Mouse (Mus musculus) heart, embryonic 10.5 days (tissue): ENCODE measurements around the gene Rps18. TPM values are rescaled to one million over a fixed set of nuclear protein-coding genes. Genes with fewer than 3 reads are reported as not detected.

Source experiments
- DNase-seq: peaks from one replicate; pipeline ENCODE4 v3.0.0-alpha.2; 2017; ENCODE audit warnings: low spot score
- H3K27ac ChIP-seq: fragments of 300-500 bp; sonication (generic); 2 replicates; pipeline ENCODE4 v1.5.1; 2016; ENCODE audit warnings: mild to moderate bottlenecking
- H3K27me3 ChIP-seq: fragments of 300-500 bp; sonication (generic); 2 replicates; pipeline ENCODE4 v1.6.1; 2016; ENCODE audit warnings: mild to moderate bottlenecking; ENCODE audit not compliant: poor library complexity, insufficient read depth, severe bottlenecking
- H3K36me3 ChIP-seq: fragments of 300-500 bp; sonication (generic); 2 replicates; pipeline ENCODE4 v1.6.1; 2016; ENCODE audit warnings: mild to moderate bottlenecking, moderate library complexity
- H3K4me1 ChIP-seq: fragments of 300-500 bp; sonication (generic); 2 replicates; pipeline ENCODE4 v1.6.1; 2016; ENCODE audit warnings: mild to moderate bottlenecking
- H3K4me3 ChIP-seq: fragments of 300-500 bp; sonication (generic); 2 replicates; pipeline ENCODE4 v1.5.1; 2016; ENCODE audit warnings: mild to moderate bottlenecking, moderate library complexity
- H3K9me3 ChIP-seq: fragments of 300-500 bp; sonication (generic); 2 replicates; pipeline ENCODE4 v1.6.1; 2016; ENCODE audit warnings: mild to moderate bottlenecking, moderate library complexity
- WGBS: fragments of 180-500 bp; shearing (Covaris S2); methylation state at CpG from one replicate; pipeline ENCODE4 v1.1.7; 2016; 5-methylcytosine and 5-hydroxymethylcytosine counted together
- polyA plus RNA-seq: library from polyadenylated mRNA; unstranded; fragments of >200 nt; fragmentation: Nextera tagmentation; extraction: Ambion mirVana; gene quantifications from 2 replicates; pipeline ENCODE4 v1.2.1, GENCODE M21; 2016

Rps18 gene
- polyA plus RNA-seq, 1 experiment from 2014 or later: 1,297 TPM

DNA sequence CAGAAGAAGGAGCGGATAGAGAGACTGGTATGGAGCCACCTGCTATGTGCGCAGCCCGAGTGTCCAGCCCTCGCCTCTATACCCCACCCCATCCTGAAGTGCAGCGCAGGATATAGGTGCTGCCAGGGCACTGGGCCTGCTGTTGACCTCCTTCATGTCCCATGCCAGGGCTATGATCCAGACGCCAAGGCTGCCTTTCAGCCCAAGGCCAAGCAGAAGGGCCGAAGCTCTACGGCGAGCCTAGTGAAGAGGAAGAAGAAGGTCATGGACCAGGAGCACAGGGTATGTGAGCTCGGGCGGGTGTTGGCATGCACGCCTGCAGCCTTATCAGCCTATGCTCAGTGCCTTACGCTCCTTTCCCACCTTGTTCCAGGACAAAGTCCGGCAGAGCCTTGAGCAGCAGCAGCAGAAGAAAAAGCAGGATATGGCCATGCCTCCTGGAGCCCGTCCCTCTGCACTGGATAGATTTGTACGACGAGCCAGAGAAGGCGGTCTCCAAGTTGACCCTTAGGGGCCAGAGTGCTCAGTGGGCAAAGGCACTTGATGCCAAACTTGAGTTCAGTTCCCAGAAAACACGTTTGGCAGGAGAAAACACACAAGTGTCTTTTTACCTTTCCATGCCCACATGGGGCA lies 6.8 kb downstream of the Rps18 start:
- 90% methylated on average over 19 of the region's 19 CpGs for WGBS
- Histone ChIP-seq H3K4me3 (no peak overlapping the region), H3K27ac (no peak overlapping the region), H3K4me1 (peaks cover 39% of the 10 kb centered on the region), H3K36me3 (peaks cover 80% of the 10 kb centered on the region), H3K9me3 (no peaks in the 10 kb centered on the region), H3K27me3 (no peaks in the 10 kb centered on the region)
- no peak for DNase-seq

DNA sequence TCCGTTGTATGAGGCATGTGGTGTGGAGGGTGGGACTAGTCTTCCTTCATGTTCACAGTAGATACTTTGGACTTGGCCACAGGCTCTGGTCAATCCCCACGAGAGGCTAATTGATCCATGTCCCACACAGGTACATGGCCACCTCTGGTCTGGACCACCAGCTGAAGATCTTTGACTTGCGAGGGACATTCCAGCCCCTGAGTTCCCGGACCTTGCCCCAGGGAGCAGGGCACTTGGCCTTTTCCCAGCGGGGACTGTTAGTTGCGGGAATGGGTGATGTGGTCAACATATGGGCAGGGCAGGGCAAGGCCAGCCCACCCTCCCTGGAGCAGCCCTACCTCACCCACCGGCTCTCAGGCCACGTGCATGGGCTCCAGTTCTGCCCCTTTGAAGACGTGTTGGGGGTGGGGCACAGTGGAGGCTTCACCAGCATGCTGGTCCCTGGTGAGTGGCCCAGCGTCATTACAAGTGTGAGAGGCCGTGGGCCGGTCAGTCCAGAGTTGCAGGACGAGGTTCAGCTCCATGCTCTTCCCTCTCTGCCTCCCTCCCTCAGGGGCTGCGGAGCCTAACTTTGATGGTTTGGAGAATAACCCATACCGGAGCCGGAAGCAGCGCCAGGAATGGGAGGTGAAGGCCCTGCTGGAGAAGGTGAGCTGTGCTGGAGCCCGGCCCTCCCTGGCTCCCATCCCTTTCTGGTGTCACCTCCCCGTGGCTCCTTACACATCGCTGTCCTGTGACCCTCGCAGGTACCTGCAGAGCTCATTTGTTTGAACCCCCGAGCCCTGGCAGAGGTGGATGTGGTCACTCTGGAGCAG lies 7.5 kb downstream of the Rps18 start:
- Histone ChIP-seq H3K36me3 (peaks cover 79% of the 10 kb centered on the region), H3K27me3 (no peaks in the 10 kb centered on the region), H3K4me1 (peaks cover 32% of the 10 kb centered on the region), H3K4me3 (no peak overlapping the region; the same call in 1 of the 2 replicates), H3K9me3 (no peaks in the 10 kb centered on the region), H3K27ac (no peak overlapping the region; the same call in 1 of the 2 replicates)
- DNase-seq: no peak
- WGBS: 87% methylated on average over 22 of the region's 22 CpGs

DNA sequence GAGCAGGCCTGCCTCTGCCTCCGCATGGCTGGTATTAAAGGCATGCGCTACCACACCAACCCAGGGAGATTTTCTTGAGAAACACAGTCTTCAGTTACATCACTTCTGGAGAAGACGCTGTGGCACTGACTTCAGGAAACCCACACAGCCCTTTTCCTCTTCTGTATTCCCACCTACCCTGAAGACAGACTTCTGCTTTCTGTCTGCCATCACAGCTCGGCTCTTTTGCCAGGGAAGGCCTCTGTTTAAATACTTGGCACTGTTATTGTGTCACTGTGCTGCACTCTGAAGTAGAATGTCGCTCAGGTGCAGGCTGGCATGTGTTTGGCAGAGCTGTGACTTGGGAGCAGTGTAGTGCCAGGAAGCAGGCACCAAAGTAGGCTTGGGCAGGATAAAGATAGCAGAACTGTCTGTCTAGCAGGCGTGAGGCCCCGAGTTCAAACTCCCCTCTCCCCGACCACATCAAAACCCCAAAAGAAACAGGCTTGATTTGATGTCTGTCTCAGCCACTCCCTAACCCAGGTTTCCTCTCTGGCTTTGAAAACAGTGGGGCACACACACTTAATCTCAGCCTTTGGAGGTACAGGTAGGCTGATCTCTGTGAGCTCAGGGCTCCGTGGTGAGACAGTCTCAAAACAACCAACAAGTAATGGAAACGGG lies 8.2 kb downstream of the Rps18 start:
- Histone ChIP-seq H3K9me3 (no peaks in the 10 kb centered on the region), H3K27ac (no peak overlapping the region), H3K4me1 (peaks cover 25% of the 10 kb centered on the region), H3K36me3 (peaks cover 78% of the 10 kb centered on the region), H3K27me3 (no peaks in the 10 kb centered on the region), H3K4me3 (no peak overlapping the region)
- WGBS: 88% methylated on average over 10 of the region's 10 CpGs
- no peak for DNase-seq

DNA sequence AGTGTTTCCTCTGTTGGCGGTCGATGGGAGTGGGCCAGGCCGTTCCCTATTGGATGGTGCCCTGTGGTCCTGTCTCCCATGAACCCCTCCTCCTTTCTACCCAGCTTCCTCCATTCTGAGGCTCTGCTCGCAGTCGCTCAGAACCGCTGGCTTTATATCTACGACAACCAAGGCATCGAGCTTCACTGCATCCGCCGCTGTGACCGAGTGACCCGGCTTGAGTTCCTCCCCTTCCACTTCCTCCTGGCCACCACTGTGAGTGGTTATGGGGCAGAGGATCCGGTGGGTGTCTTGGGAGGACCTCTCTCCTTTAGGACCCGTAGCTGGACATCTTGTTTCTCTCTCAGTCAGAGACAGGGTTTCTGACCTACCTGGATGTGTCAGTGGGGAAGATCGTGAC lies 12.3 kb downstream of the Rps18 start:
- WGBS: 90% methylated on average over 15 of the region's 15 CpGs
- Histone ChIP-seq H3K36me3 (peaks cover 65% of the 10 kb centered on the region), H3K9me3 (no peaks in the 10 kb centered on the region), H3K4me3 (0 out of 2 replicates have a peak overlapping the region, but pooled peaks have one; percentile 9), H3K27ac (no peak overlapping the region), H3K4me1 (peaks cover 26% of the 10 kb centered on the region), H3K27me3 (no peaks in the 10 kb centered on the region)
- no peak for DNase-seq

DNA sequence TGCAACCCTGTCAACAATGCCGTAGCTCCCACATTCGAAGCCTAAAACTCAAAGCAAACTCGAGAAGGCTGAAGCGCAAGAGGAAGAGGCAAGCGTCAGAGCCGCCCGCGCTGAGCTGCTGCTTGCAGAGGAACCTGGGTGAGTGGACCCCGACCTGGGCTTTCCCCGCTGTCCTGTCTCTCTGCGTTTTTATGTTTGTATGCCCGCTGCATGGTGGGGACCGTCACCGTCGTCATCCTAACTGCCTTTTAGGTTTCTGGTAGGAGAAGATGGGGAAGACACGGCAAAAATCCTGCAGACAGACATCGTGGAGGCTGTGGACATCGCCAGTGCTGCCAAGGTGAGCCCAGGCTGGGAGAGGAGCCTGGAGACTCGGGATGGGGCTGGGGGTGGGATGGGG lies 14.4 kb downstream of the Rps18 start:
- H3K4me1 ChIP-seq: peaks cover 26% of the 10 kb centered on the region
- no peak for DNase-seq
- peak overlapping the region; percentile 93 for H3K4me3 ChIP-seq
- no peaks in the 10 kb centered on the region for H3K27me3 ChIP-seq
- H3K9me3 ChIP-seq: no peaks in the 10 kb centered on the region
- peak overlapping the region; percentile 87; the same call in 1 of the 2 replicates for H3K27ac ChIP-seq
- H3K36me3 ChIP-seq: peaks cover 64% of the 10 kb centered on the region
- WGBS: 59% methylated on average over 19 of the region's 19 CpGs

DNA sequence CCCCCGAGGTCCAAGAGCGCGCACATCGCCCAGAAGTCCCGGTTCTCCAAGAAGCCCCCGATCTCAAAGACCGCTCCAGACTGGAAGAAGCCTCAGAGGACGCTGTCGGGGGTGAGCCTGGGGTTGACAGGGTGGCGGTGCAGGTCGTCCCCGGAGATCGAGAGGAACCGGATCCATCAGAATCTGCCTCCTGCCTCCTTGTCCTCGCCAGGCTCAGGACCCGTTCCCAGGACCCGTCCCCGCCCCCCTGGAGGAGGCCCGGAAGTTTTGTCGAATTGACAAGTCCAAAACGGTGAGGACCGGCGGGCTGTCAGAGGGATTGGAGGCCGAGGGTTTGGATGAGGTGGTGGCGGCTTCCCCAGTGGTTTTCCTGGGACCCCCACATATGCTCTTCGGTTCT lies 14.8 kb downstream of the Rps18 start:
- H3K27ac ChIP-seq: peak overlapping the region; percentile 87
- H3K36me3 ChIP-seq: peaks cover 63% of the 10 kb centered on the region
- no peaks in the 10 kb centered on the region for H3K27me3 ChIP-seq
- peaks cover 26% of the 10 kb centered on the region for H3K4me1 ChIP-seq
- under 1% methylated on average over 26 of the region's 26 CpGs for WGBS
- no peak for DNase-seq
- peak overlapping the region; percentile 93 for H3K4me3 ChIP-seq
- H3K9me3 ChIP-seq: no peaks in the 10 kb centered on the region

DNA sequence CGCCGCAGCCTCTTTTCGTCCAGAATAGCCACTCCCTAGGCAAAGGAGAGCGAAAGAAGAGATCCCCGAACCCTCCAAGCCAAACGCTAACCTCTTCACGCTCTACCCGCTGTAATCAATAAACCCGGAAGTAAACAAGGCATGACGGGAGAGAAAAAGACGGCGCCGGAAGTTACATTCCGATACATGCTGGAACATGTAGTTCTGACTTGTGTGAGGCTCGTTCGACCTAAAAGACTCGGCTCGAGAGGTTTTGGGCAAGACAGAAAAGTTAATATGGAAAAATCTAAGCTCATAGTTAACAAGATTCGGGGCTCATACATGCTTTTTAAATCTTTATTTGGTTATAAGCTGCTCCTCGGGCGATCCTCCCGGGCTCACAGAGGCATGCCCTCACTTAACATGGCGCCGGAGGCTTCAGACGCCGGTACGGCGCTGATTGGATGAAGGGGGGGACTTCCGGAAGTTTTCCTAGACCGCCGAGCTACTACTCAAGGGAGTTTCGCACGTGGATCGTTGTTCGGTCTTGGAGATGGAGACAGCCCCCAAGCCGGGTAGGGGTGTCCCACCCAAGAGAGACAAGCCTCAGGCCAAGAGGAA lies 15.5 kb downstream of the Rps18 start, which contains the start of the genes Pfdn6 and Wdr46:
Gene Pfdn6, minus strand, starts transcription at position 138 of the 600 bp plus-strand sequence.
Gene Wdr46, plus strand, starts transcription at position 455 of the 600 bp plus-strand sequence.
- peaks cover 63% of the 10 kb centered on the region for H3K36me3 ChIP-seq
- peak; percentile 95 for DNase-seq
- H3K9me3 ChIP-seq: no peaks in the 10 kb centered on the region
- no peaks in the 10 kb centered on the region for H3K27me3 ChIP-seq
- peak within 1 kb of the TSS; percentile 87 for H3K27ac ChIP-seq
- peak within 1 kb of the TSS; percentile 93 for H3K4me3 ChIP-seq
- under 1% methylated on average over 36 of the region's 36 CpGs for WGBS
- H3K4me1 ChIP-seq: peaks cover 26% of the 10 kb centered on the region

DNA sequence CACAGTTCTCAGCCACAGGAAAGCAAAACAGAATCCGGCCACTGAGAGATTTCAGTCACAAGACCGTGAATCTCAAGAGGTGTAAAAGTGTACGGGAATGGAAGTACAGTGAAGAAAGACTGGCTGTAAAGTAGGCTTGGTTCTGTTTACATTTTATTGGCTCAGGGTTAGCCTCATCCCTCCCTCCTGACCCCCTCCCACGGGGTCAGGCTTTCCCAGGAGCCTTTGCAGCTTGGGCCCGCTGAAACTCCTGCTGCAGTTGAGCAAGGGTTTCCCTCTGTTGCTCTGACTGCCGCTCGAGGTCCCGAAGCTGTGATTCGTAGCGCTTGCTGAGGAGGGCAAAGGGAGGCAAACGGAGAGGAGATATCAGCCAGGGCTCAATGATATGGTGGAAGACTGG lies 17.0 kb downstream of the Rps18 start:
- peak overlapping the region; percentile 93 for H3K4me3 ChIP-seq
- H3K9me3 ChIP-seq: no peaks in the 10 kb centered on the region
- peaks cover 63% of the 10 kb centered on the region for H3K36me3 ChIP-seq
- H3K4me1 ChIP-seq: peaks cover 26% of the 10 kb centered on the region
- no peaks in the 10 kb centered on the region for H3K27me3 ChIP-seq
- DNase-seq: no peak
- no peak overlapping the region for H3K27ac ChIP-seq
- 79% methylated on average over 11 of the region's 11 CpGs for WGBS

DNA sequence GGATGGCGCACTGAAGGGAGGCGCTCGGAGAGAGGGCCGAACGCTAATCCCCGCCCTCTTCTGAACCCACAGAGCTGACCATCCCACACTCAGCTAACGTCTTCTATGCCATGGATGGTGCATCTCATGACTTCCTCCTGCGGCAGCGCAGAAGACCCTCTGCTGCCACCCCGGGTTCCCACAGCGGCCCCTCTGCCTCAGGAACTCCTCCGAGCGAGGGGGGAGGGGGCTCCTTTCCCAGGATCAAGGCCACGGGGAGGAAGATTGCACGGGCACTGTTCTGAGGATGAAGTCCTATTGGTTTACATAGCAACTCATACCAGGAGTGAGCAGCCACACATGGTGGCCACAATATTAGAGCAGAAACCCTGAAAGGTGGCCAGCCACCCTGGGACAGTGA lies 18.8 kb downstream of the Rps18 start:
- 0 out of 2 replicates have a peak overlapping the region, but pooled peaks have one; percentile 16 for H3K4me3 ChIP-seq
- H3K27ac ChIP-seq: no peak overlapping the region
- no peaks in the 10 kb centered on the region for H3K27me3 ChIP-seq
- H3K9me3 ChIP-seq: no peaks in the 10 kb centered on the region
- DNase-seq: no peak
- peaks cover 67% of the 10 kb centered on the region for H3K36me3 ChIP-seq
- 84% methylated on average over 15 of the region's 15 CpGs for WGBS
- H3K4me1 ChIP-seq: peaks cover 30% of the 10 kb centered on the region

DNA sequence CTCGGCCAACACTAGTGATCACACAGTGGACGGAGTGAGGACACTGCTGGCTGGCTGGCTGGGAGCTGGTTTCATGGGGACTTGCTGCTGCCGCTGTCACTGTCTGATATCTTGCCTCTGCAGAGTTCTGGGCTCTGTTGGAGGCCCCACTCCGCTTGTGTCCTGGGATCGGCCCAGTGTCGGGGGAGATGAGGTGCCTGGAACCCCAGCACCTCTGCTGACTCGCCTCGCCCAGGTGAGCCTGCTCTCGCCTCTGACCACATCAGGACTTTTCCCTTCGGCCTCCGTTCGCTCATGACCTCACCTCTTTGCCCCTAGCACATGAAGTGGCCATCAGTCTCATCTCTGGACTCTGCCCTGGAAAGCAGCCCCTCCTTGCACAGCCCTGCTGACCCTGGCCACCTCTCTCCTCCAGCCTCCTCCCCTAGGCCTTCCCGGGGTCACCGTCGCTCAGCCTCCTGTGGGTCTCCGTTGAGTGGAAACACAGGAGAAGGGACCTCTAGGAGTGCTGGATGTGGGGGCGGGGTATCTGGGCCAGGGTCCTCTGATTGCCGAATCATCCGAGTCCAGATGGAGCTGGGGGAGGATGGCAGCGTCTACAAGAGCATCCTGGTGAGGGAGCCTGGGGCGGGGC lies 20.3 kb downstream of the Rps18 start:
- peaks cover 67% of the 10 kb centered on the region for H3K36me3 ChIP-seq
- no peaks in the 10 kb centered on the region for H3K27me3 ChIP-seq
- H3K4me1 ChIP-seq: peaks cover 27% of the 10 kb centered on the region
- 84% methylated on average over 21 of the region's 21 CpGs for WGBS
- H3K4me3 ChIP-seq: no peak overlapping the region
- H3K9me3 ChIP-seq: no peaks in the 10 kb centered on the region
- no peak overlapping the region for H3K27ac ChIP-seq
- DNase-seq: no peak

DNA sequence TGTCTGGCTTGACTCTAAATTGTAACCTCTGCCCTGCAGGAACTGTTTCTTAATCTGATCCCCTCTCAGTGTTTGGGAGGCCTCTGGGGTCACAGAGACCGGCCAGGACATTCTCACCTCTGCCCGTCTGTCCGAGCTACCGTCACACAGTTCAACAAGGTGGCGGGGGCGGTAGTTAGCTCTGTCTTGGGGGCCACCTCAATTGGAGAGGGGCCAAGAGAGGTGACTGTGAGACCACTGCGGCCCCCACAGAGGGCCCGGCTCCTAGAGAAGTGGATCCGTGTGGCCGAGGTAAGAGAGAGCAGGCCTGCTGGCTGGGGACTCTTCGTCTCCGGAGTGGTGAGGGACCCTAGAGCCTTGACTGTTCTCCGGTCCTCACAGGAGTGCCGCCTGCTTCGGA lies 22.8 kb downstream of the Rps18 start:
- peaks cover 26% of the 10 kb centered on the region for H3K4me1 ChIP-seq
- H3K27me3 ChIP-seq: no peaks in the 10 kb centered on the region
- H3K36me3 ChIP-seq: peaks cover 57% of the 10 kb centered on the region
- no peaks in the 10 kb centered on the region for H3K9me3 ChIP-seq
- no peak for DNase-seq
- no peak overlapping the region for H3K4me3 ChIP-seq
- 84% methylated on average over 15 of the region's 15 CpGs for WGBS
- no peak overlapping the region for H3K27ac ChIP-seq

DNA sequence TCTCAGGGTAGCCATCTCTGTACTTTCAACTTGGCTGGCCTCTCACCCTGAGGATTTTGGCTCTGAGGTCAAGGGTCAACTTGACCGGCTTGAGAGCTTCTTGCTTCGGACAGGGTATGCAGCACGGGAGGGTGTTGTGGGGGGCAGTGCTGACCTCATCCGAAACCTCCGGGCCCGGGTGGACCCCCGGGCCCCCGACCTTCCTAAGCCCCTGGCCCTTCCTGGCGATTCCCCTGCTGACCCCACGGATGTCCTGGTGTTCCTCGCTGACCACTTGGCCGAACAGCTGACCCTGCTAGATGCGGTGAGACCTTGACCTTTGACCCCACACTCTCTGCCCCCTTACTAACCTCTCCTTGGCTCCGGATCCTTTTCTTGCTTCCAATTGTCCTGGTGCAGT lies 23.4 kb downstream of the Rps18 start:
- Histone ChIP-seq H3K27ac (no peak overlapping the region), H3K27me3 (no peaks in the 10 kb centered on the region), H3K4me1 (peaks cover 29% of the 10 kb centered on the region), H3K36me3 (peaks cover 54% of the 10 kb centered on the region), H3K4me3 (no peak overlapping the region), H3K9me3 (no peaks in the 10 kb centered on the region)
- no peak for DNase-seq
- WGBS: 87% methylated on average over 14 of the region's 14 CpGs
